Mouse (Mus musculus) fibroblast of lung, adult 2 months (primary cell): ENCODE measurements around the gene Fkbp14.

Source experiments
- DNase-seq: peaks from one replicate; pipeline ENCODE4 v3.0.0-alpha.2; 2011; ENCODE audit warnings: low read depth

The Fkbp14 gene

GRCm38 (mm10) chr6:54588212-54588611 is 8.9 kb downstream of the Fkbp14 start:
- DNase-seq = no peak

- no peak for DNase-seq
Measured at GRCm38 (mm10) chr6:54587683-54588082, 9.4 kb downstream of the Fkbp14 start.

- no peak for DNase-seq
Measured at GRCm38 (mm10) chr6:54586911-54587310, 10.2 kb downstream of the Fkbp14 start.

GRCm38 (mm10) chr6:54586175-54586574 is 10.9 kb downstream of the Fkbp14 start:
- DNase-seq = no peak

- DNase-seq = no peak
Measured at GRCm38 (mm10) chr6:54573218-54573955, 23.7 kb downstream of the Fkbp14 start.

- DNase-seq = no peak
Measured at GRCm38 (mm10) chr6:54569776-54570175, 27.3 kb downstream of the Fkbp14 start.

GRCm38 (mm10) chr6:54566546-54566919 is 30.6 kb downstream of the Fkbp14 start:
- DNase-seq = no peak

GRCm38 (mm10) chr6:54565665-54566545 is 31.2 kb downstream of the Fkbp14 start, which contains the start of gene Scrn1:
Scrn1 (minus strand) TSS chr6:54566489.
- no peak for DNase-seq

- no peak for DNase-seq
Measured at GRCm38 (mm10) chr6:54565012-54565411, 32.1 kb downstream of the Fkbp14 start.

- DNase-seq = no peak
Measured at GRCm38 (mm10) chr6:54564506-54564991, 32.6 kb downstream of the Fkbp14 start.

- no peak for DNase-seq
Measured at GRCm38 (mm10) chr6:54563561-54563960, 33.5 kb downstream of the Fkbp14 start.

- no peak for DNase-seq
Measured at GRCm38 (mm10) chr6:54562018-54562809, 34.9 kb downstream of the Fkbp14 start.

- no peak for DNase-seq
Measured at GRCm38 (mm10) chr6:54558466-54558865, 38.6 kb downstream of the Fkbp14 start.

- DNase-seq = no peak
Measured at GRCm38 (mm10) chr6:54557671-54558070, 39.4 kb downstream of the Fkbp14 start.

- DNase-seq = no peak
Measured at GRCm38 (mm10) chr6:54555816-54556215, 41.3 kb downstream of the Fkbp14 start.

GRCm38 (mm10) chr6:54554341-54555110 is 42.6 kb downstream of the Fkbp14 start:
- peak; percentile 36 for DNase-seq

GRCm38 (mm10) chr6:54553632-54554031 is 43.5 kb downstream of the Fkbp14 start:
- DNase-seq = no peak

- no peak for DNase-seq
Measured at GRCm38 (mm10) chr6:54552721-54553413, 44.2 kb downstream of the Fkbp14 start.

GRCm38 (mm10) chr6:54550801-54551323 is 46.2 kb downstream of the Fkbp14 start:
- no peak for DNase-seq

GRCm38 (mm10) chr6:54549311-54549710 is 47.8 kb downstream of the Fkbp14 start:
- DNase-seq = no peak
